ENCODE assay signal across 11 mouse cellular contexts in genomic region chr17:47952368-47953081, GRCm38 (mm10). TPM values are rescaled to one million over a fixed set of nuclear protein-coding genes. Genes with fewer than 3 reads are reported as not detected.
A peak's percentile ranks its signal among the peaks of the same experiment; 100 is the strongest.
DNase-seq lines count a peak whose midpoint lies in the region; ATAC-seq and TF ChIP-seq lines count a peak whose summit lies in the region.
"Had no signal": no experiment of that assay in that cellular context is flagged by ENCODE, and none has a peak within 500 bp of the region (broad histone marks: within the 10 kb centered on the region; RNA-seq: fewer than 3 reads in every experiment).

No protein-coding gene starts in this region.

- H3K4me1 ChIP-seq in heart, embryonic 13.5 days = peaks cover 31% of the 10 kb centered on the region
- H3K4me1 ChIP-seq in hindbrain, embryonic 12.5 days = peaks cover 27% of the 10 kb centered on the region
- peaks cover 8% of the 10 kb centered on the region for H3K4me1 ChIP-seq in limb, embryonic 14.5 days (ENCODE audit: control insufficient read depth, insufficient read depth, low read length)

- H3K36me3 ChIP-seq in heart, embryonic 13.5 days = no peaks in the 10 kb centered on the region
- H3K36me3 ChIP-seq in hindbrain, embryonic 12.5 days = no peaks in the 10 kb centered on the region
- no peaks in the 10 kb centered on the region for H3K36me3 ChIP-seq in limb, embryonic 14.5 days (ENCODE audit: control insufficient read depth, insufficient read depth, low read length)

- peak overlapping the region; percentile 10; the same call in 1 of the 2 replicates for H3K4me2 ChIP-seq in heart, embryonic 13.5 days
- no peak overlapping the region for H3K4me2 ChIP-seq in hindbrain, embryonic 12.5 days (replicated peaks)
- H3K4me2 ChIP-seq in limb, embryonic 14.5 days (replicated peaks; ENCODE audit: low read depth, low read length, severe bottlenecking) = no peak overlapping the region

- H3K27me3 ChIP-seq in heart, embryonic 13.5 days (replicated peaks) = peaks cover 6% of the 10 kb centered on the region
- peaks cover 17% of the 10 kb centered on the region for H3K27me3 ChIP-seq in hindbrain, embryonic 12.5 days
- no peaks in the 10 kb centered on the region for H3K27me3 ChIP-seq in limb, embryonic 14.5 days (ENCODE audit: control insufficient read depth, insufficient read depth, low read length)

- ATAC-seq in heart, embryonic 13.5 days (ENCODE audit: extremely low read depth, insufficient number of reproducible peaks, low FRiP score, low TSS enrichment) = no peak
- no peak for ATAC-seq in hindbrain, embryonic 12.5 days (ENCODE audit: low FRiP score)
- ATAC-seq in limb, embryonic 14.5 days (ENCODE audit: low FRiP score, low read depth) = 0 out of 2 replicates have a peak, but pooled peaks have one; percentile 23
- ATAC-seq: activated CD4-positive, CD25-positive, alpha-beta regulatory T cell, adult 4 months had no signal

- TF ChIP-seq CTCF in brain, embryonic 14.5 days (IDR thresholded peaks at IDR 0.05; ENCODE audit: borderline replicate concordance, extremely low read depth, insufficient read depth, insufficient read length) = no peak

- intact Hi-C loops in heart, postnatal 25 days (cut with DNase I) = no loop called here

- H3K4me3 ChIP-seq in heart, embryonic 13.5 days = no peak overlapping the region
- H3K4me3 ChIP-seq in hindbrain, embryonic 12.5 days = no peak overlapping the region
- H3K4me3 ChIP-seq in limb, embryonic 14.5 days (replicated peaks; ENCODE audit: low read length) = no peak overlapping the region

- 14% methylated on average over 12 of the region's 12 CpGs for WGBS in heart, embryonic 13.5 days
- 20% methylated on average over 12 of the region's 12 CpGs for WGBS in hindbrain, embryonic 12.5 days
- 18% methylated on average over 12 of the region's 12 CpGs for WGBS in limb, embryonic 14.5 days

- peak overlapping the region; percentile 66 for H3K9ac ChIP-seq in heart, embryonic 13.5 days
- H3K9ac ChIP-seq in hindbrain, embryonic 12.5 days = no peak overlapping the region
- peak overlapping the region; percentile 12; the same call in 1 of the 2 replicates for H3K9ac ChIP-seq in limb, embryonic 14.5 days (ENCODE audit: low read depth, low read length, severe bottlenecking)

- H3K27ac ChIP-seq in heart, embryonic 13.5 days (replicated peaks) = no peak overlapping the region
- peak overlapping the region; percentile 40 for H3K27ac ChIP-seq in hindbrain, embryonic 12.5 days
- no peak overlapping the region for H3K27ac ChIP-seq in limb, embryonic 14.5 days (replicated peaks; ENCODE audit: low read depth, low read length)

- TF ChIP-seq POLR2A in brain, embryonic 14.5 days (IDR thresholded peaks at IDR 0.05; ENCODE audit: borderline replicate concordance, extremely low read depth, insufficient read depth, insufficient read length, poor library complexity, severe bottlenecking) = no peak
- TF ChIP-seq POLR2A in limb, embryonic 14.5 days (IDR thresholded peaks at IDR 0.05; ENCODE audit: borderline replicate concordance, extremely low read depth, insufficient read depth, insufficient read length) = no peak

- DNase-seq in heart, postnatal 25 days (ENCODE audit: low spot score) = no peak
- peak; percentile 84 for DNase-seq in brain, embryonic 14.5 days (ENCODE audit: low read depth)
- no peak for DNase-seq in limb, embryonic 14.5 days (ENCODE audit: low spot score)
- DNase-seq in embryo, embryonic 9.5 days (ENCODE audit: extremely low spot score) = no peak
- no peak for DNase-seq in yolk sac, embryonic 10.5 days (ENCODE audit: low spot score)
- no peak for DNase-seq in spleen, postnatal 4 days (ENCODE audit: low spot score in 2 of 2)
- DNase-seq: heart, adult 18-20 months; layer of hippocampus, postnatal 36 days had no signal

- no peaks in the 10 kb centered on the region for H3K9me3 ChIP-seq in heart, embryonic 13.5 days
- no peaks in the 10 kb centered on the region for H3K9me3 ChIP-seq in hindbrain, embryonic 12.5 days (replicated peaks)
- no peaks in the 10 kb centered on the region for H3K9me3 ChIP-seq in limb, embryonic 14.5 days (ENCODE audit: control insufficient read depth, low read length)

RNA-seq across cellular contexts. Expression of gene Foxp4, which starts 28.1 kb away (rescaled TPM):
- polyA plus RNA-seq in heart, embryonic 13.5 days (2015; fragmentation: Nextera tagmentation; extraction: Ambion mirVana) = 9.0 and 9.2 TPM in 2 replicates
- 1 to 10 TPM; 9.4 to 9.6 TPM for total RNA-seq in heart, postnatal 25 days (2021)
- polyA plus RNA-seq in brain, embryonic 14.5 days (2012; rRNA removed) = 93.8 and 94.9 TPM in 2 replicates
- 40.6 and 41.7 TPM in 2 replicates for polyA plus RNA-seq in hindbrain, embryonic 12.5 days (2016; fragmentation: Nextera tagmentation; extraction: Ambion mirVana)
- 104 and 165 TPM in 2 replicates for polyA plus RNA-seq in limb, embryonic 14.5 days (2012; rRNA removed)
- polyA plus RNA-seq in limb, embryonic 14.5 days (2014; fragmentation: Nextera tagmentation; extraction: Ambion mirVana) = 38.6 and 46.0 TPM in 2 replicates
